Mouse (Mus musculus): Measurements from ENCODE around the gene Adamts17.

Adamts17 gene

GRCm38 (mm10) chr7:66839463-66840007 lies at the start of gene Adamts17:
Gene Adamts17, plus strand, starts transcription at chr7:66839735.
- DNase-seq (ENCODE audit: low read depth, low spot score), result peak; percentile 89

GRCm38 (mm10) chr7:66789860-66790748 lies 49.4 kb upstream of the Adamts17 start:
- DNase-seq (ENCODE audit: low read depth, low spot score), result no peak

GRCm38 (mm10) chr7:66791022-66791421 lies 48.5 kb upstream of the Adamts17 start:
- no peak for DNase-seq (ENCODE audit: low read depth, low spot score)

GRCm38 (mm10) chr7:66796909-66797308 lies 42.6 kb upstream of the Adamts17 start:
- DNase-seq (ENCODE audit: low read depth, low spot score), result no peak

GRCm38 (mm10) chr7:66797345-66797744 lies 42.2 kb upstream of the Adamts17 start:
- no peak for DNase-seq (ENCODE audit: low read depth, low spot score)

GRCm38 (mm10) chr7:66798826-66799225 lies 40.7 kb upstream of the Adamts17 start:
- no peak for DNase-seq (ENCODE audit: low read depth, low spot score)

GRCm38 (mm10) chr7:66800784-66801183 lies 38.8 kb upstream of the Adamts17 start:
- DNase-seq (ENCODE audit: low read depth, low spot score), result no peak

- no peak for DNase-seq (ENCODE audit: low read depth, low spot score)
Observed at GRCm38 (mm10) chr7:66801785-66802184, 37.8 kb upstream of the Adamts17 start.

- no peak for DNase-seq (ENCODE audit: low read depth, low spot score)
Observed at GRCm38 (mm10) chr7:66803798-66804197, 35.7 kb upstream of the Adamts17 start.

- DNase-seq (ENCODE audit: low read depth, low spot score), result no peak
Observed at GRCm38 (mm10) chr7:66806801-66807200, 32.7 kb upstream of the Adamts17 start.

- no peak for DNase-seq (ENCODE audit: low read depth, low spot score)
Observed at GRCm38 (mm10) chr7:66810436-66810835, 29.1 kb upstream of the Adamts17 start.

GRCm38 (mm10) chr7:66811294-66811693 lies 28.2 kb upstream of the Adamts17 start:
- no peak for DNase-seq (ENCODE audit: low read depth, low spot score)

- DNase-seq (ENCODE audit: low read depth, low spot score), result no peak
Observed at GRCm38 (mm10) chr7:66812289-66812688, 27.2 kb upstream of the Adamts17 start.

GRCm38 (mm10) chr7:66812737-66813136 lies 26.8 kb upstream of the Adamts17 start:
- no peak for DNase-seq (ENCODE audit: low read depth, low spot score)

- no peak for DNase-seq (ENCODE audit: low read depth, low spot score)
Observed at GRCm38 (mm10) chr7:66813172-66813571, 26.4 kb upstream of the Adamts17 start.

- no peak for DNase-seq (ENCODE audit: low read depth, low spot score)
Observed at GRCm38 (mm10) chr7:66815526-66815925, 24.0 kb upstream of the Adamts17 start.

- DNase-seq (ENCODE audit: low read depth, low spot score), result no peak
Observed at GRCm38 (mm10) chr7:66820034-66820433, 19.5 kb upstream of the Adamts17 start.

GRCm38 (mm10) chr7:66830803-66831202 lies 8.7 kb upstream of the Adamts17 start:
- DNase-seq (ENCODE audit: low read depth, low spot score), result no peak

GRCm38 (mm10) chr7:66831295-66831694 lies 8.2 kb upstream of the Adamts17 start:
- DNase-seq (ENCODE audit: low read depth, low spot score), result no peak

GRCm38 (mm10) chr7:66840008-66840719 lies 629 bp downstream of the Adamts17 start:
- DNase-seq (ENCODE audit: low read depth, low spot score), result no peak

GRCm38 (mm10) chr7:66841165-66841564 lies 1.6 kb downstream of the Adamts17 start:
- DNase-seq (ENCODE audit: low read depth, low spot score), result no peak

- DNase-seq (ENCODE audit: low read depth, low spot score), result peak; percentile 57
Observed at GRCm38 (mm10) chr7:66842021-66842420, 2.5 kb downstream of the Adamts17 start.

Data from embryo, embryonic 11.5 days (tissue).